10 mouse cellular contexts compared by ENCODE assay signal in genomic region chr9:35592903-35593302, GRCm38 (mm10). TPM values are rescaled to one million over a fixed set of nuclear protein-coding genes. Genes with fewer than 3 reads are reported as not detected.
DNase-seq lines count a peak whose midpoint lies in the region; ATAC-seq and TF ChIP-seq lines count a peak whose summit lies in the region.
"Had no signal": no experiment of that assay in that cellular context is flagged by ENCODE, and none has a peak within 500 bp of the region (broad histone marks: within the 10 kb centered on the region; RNA-seq: fewer than 3 reads in every experiment).

No protein-coding gene starts in this region.

- peak; percentile 54 for TF ChIP-seq CTCF in lung, embryonic 14.5 days (IDR thresholded peaks at IDR 0.05; ENCODE audit: low read depth)

- 1% methylated on average over 2 of the region's 2 CpGs for WGBS in lung, embryonic 14.5 days
- WGBS in midbrain, embryonic 15.5 days: 20% methylated on average over 2 of the region's 2 CpGs

- H3K9me3 ChIP-seq in lung, embryonic 14.5 days (ENCODE audit: low read depth, low read length): no peaks in the 10 kb centered on the region
- H3K9me3 ChIP-seq in midbrain, embryonic 15.5 days: no peaks in the 10 kb centered on the region
- H3K9me3 ChIP-seq: limb, embryonic 15.5 days had no signal

- no peak overlapping the region for H3K4me3 ChIP-seq in lung, embryonic 14.5 days (ENCODE audit: low read depth, low read length)
- H3K4me3 ChIP-seq in midbrain, embryonic 15.5 days: no peak overlapping the region
- H3K4me3 ChIP-seq: limb, embryonic 15.5 days had no signal

- H3K27me3 ChIP-seq in lung, embryonic 14.5 days (ENCODE audit: insufficient read depth, low read length): no peaks in the 10 kb centered on the region
- H3K27me3 ChIP-seq in midbrain, embryonic 15.5 days (replicated peaks): no peaks in the 10 kb centered on the region
- H3K27me3 ChIP-seq: limb, embryonic 15.5 days had no signal

- DNase-seq in cerebellum, postnatal 10 days: peak; percentile 17 to 23
- no peak for DNase-seq in cerebellum, adult 9-10 months
- peak; percentile 51 for DNase-seq in lung, embryonic 14.5 days
- DNase-seq in lung, postnatal 14 days: no peak
- no peak for DNase-seq in spleen, postnatal 36 days (ENCODE audit: low spot score in 2 of 2)
- no peak for DNase-seq in spleen, postnatal 14 days (ENCODE audit: low spot score in 2 of 2)

- ATAC-seq in lung, embryonic 14.5 days (ENCODE audit: insufficient read depth): no peak
- ATAC-seq in frontal cortex, adult (ENCODE audit: low TSS enrichment): peak; percentile 90
- 0 out of 2 replicates have a peak, but pooled peaks have one; percentile 52 for ATAC-seq in midbrain, embryonic 15.5 days (replicated peaks)

- no peaks in the 10 kb centered on the region for H3K4me1 ChIP-seq in lung, embryonic 14.5 days (ENCODE audit: insufficient read depth)
- no peaks in the 10 kb centered on the region for H3K4me1 ChIP-seq in midbrain, embryonic 15.5 days
- H3K4me1 ChIP-seq: limb, embryonic 15.5 days had no signal

- H3K27ac ChIP-seq in lung, embryonic 14.5 days (ENCODE audit: low read depth): no peak overlapping the region
- no peak overlapping the region for H3K27ac ChIP-seq in midbrain, embryonic 15.5 days
- H3K27ac ChIP-seq: limb, embryonic 15.5 days had no signal

- no peaks in the 10 kb centered on the region for H3K36me3 ChIP-seq in lung, embryonic 14.5 days (ENCODE audit: insufficient read depth)
- H3K36me3 ChIP-seq in midbrain, embryonic 15.5 days (replicated peaks): no peaks in the 10 kb centered on the region
- H3K36me3 ChIP-seq: limb, embryonic 15.5 days had no signal

- no peak overlapping the region for H3K9ac ChIP-seq in lung, embryonic 14.5 days
- no peak overlapping the region for H3K9ac ChIP-seq in midbrain, embryonic 15.5 days
- H3K9ac ChIP-seq: limb, embryonic 15.5 days had no signal

- no peak overlapping the region for H3K4me2 ChIP-seq in lung, embryonic 14.5 days
- H3K4me2 ChIP-seq in midbrain, embryonic 15.5 days: no peak overlapping the region
- H3K4me2 ChIP-seq: limb, embryonic 15.5 days had no signal

RNA-seq across cellular contexts. Expression of gene Pate4, which starts 18.8 kb away (rescaled TPM):
- not detected in 2 replicates for polyA plus RNA-seq in lung, embryonic 14.5 days (2014; fragmentation: Nextera tagmentation; extraction: Ambion mirVana)
- polyA plus RNA-seq in midbrain, embryonic 15.5 days (2015; fragmentation: Nextera tagmentation; extraction: Ambion mirVana): not detected in 2 replicates
- polyA plus RNA-seq: limb, embryonic 15.5 days; small intestine, adult 2 months had no signal

RNA-seq across cellular contexts. Expression of gene Hyls1, which starts 22.7 kb away (rescaled TPM):
- polyA plus RNA-seq in lung, embryonic 14.5 days (2014; fragmentation: Nextera tagmentation; extraction: Ambion mirVana): 18.0 and 18.7 TPM in 2 replicates
- polyA plus RNA-seq in midbrain, embryonic 15.5 days (2015; fragmentation: Nextera tagmentation; extraction: Ambion mirVana): 14.5 and 16.3 TPM in 2 replicates

RNA-seq across cellular contexts. Expression of gene Pate2, which starts 22.8 kb away (rescaled TPM):
- 0.42 and 0.96 TPM in 2 replicates for polyA plus RNA-seq in lung, embryonic 14.5 days (2014; fragmentation: Nextera tagmentation; extraction: Ambion mirVana)
- 1.2 TPM in 2 replicates for polyA plus RNA-seq in midbrain, embryonic 15.5 days (2015; fragmentation: Nextera tagmentation; extraction: Ambion mirVana)

RNA-seq across cellular contexts. Expression of gene Pus3, which starts 34.5 kb away (rescaled TPM):
- polyA plus RNA-seq in lung, embryonic 14.5 days (2014; fragmentation: Nextera tagmentation; extraction: Ambion mirVana): 20.0 and 20.8 TPM in 2 replicates
- 14.8 and 16.0 TPM in 2 replicates for polyA plus RNA-seq in midbrain, embryonic 15.5 days (2015; fragmentation: Nextera tagmentation; extraction: Ambion mirVana)

RNA-seq across cellular contexts. Expression of gene Ddx25, which starts 34.6 kb away (rescaled TPM):
- 1.9 and 2.3 TPM in 2 replicates for polyA plus RNA-seq in lung, embryonic 14.5 days (2014; fragmentation: Nextera tagmentation; extraction: Ambion mirVana)
- polyA plus RNA-seq in midbrain, embryonic 15.5 days (2015; fragmentation: Nextera tagmentation; extraction: Ambion mirVana): 27.9 and 30.0 TPM in 2 replicates

Comparison
In these comparisons a context has a peak if more than half of its experiments do, and no peak if none do; other contexts are left out.
1. DNase-seq: peak in cerebellum, postnatal 10 days (2 of 2) and lung, embryonic 14.5 days (single experiment); none in cerebellum, adult 9-10 months (single experiment), lung, postnatal 14 days (single experiment), spleen, postnatal 36 days (0 of 2) and spleen, postnatal 14 days (0 of 2).